Mouse (Mus musculus) midbrain, postnatal 0 days (tissue): ENCODE data around the gene Nid2. TPM values are rescaled to one million over a fixed set of nuclear protein-coding genes. Genes with fewer than 3 reads are reported as not detected.

ENCODE experiments used
- ATAC-seq: fragments of 200-750 bp; cut with Nextera tagmentation; 2 replicates; pipeline ENCODE4 v1.8.0; 2017; ENCODE audit warnings: moderate number of reproducible peaks, mild to moderate bottlenecking, moderate TSS enrichment, moderate library complexity; ENCODE audit not compliant: low FRiP score
- DNase-seq: peaks from one replicate; pipeline ENCODE4 v3.0.0-alpha.2; 2015; ENCODE audit warnings: low spot score
- H3K27ac ChIP-seq: fragments of 300-500 bp; sonication (generic); 2 replicates; pipeline ENCODE4 v1.5.1; 2014; ENCODE audit warnings: low read depth, mild to moderate bottlenecking, low read length, mixed read lengths
- H3K27me3 ChIP-seq: fragments of 300-500 bp; sonication (generic); 2 replicates; pipeline ENCODE4 v1.6.1; 2014; ENCODE audit warnings: low read length, control low read depth, mixed read lengths; ENCODE audit not compliant: insufficient read depth
- H3K36me3 ChIP-seq: fragments of 300-500 bp; sonication (generic); 2 replicates; pipeline ENCODE4 v1.6.1; 2014; ENCODE audit warnings: low read length, control low read depth, mixed read lengths; ENCODE audit not compliant: insufficient read depth
- H3K4me1 ChIP-seq: fragments of 300-500 bp; sonication (generic); 2 replicates; pipeline ENCODE4 v1.6.1; 2014; ENCODE audit warnings: mild to moderate bottlenecking, control low read depth, antibody characterized with exemption, low read length, mixed read lengths; ENCODE audit not compliant: insufficient read depth
- H3K4me2 ChIP-seq: fragments of 300-500 bp; sonication (generic); 2 replicates; pipeline ENCODE4 v1.6.1; 2014; ENCODE audit warnings: low read depth, mild to moderate bottlenecking, low read length, mixed read lengths; ENCODE audit not compliant: poor library complexity, severe bottlenecking
- H3K4me3 ChIP-seq: fragments of 300-500 bp; sonication (generic); 2 replicates; pipeline ENCODE4 v1.5.1; 2014; ENCODE audit warnings: low read depth, mild to moderate bottlenecking, low read length, moderate library complexity
- H3K9ac ChIP-seq: fragments of 300-500 bp; sonication (generic); replicated peaks from 2 replicates; pipeline ENCODE4 v1.6.1; 2014; ENCODE audit warnings: mild to moderate bottlenecking, low read length, moderate library complexity, mixed read lengths; ENCODE audit not compliant: poor library complexity, severe bottlenecking
- H3K9me3 ChIP-seq: fragments of 300-500 bp; sonication (generic); 2 replicates; pipeline ENCODE4 v1.6.1; 2016; ENCODE audit warnings: low read length, control low read depth
- CTCF ChIP-seq: IDR thresholded peaks from 2 replicates; pipeline ENCODE4 v1.5.1; 2016; ENCODE audit warnings: antibody characterized with exemption, mild to moderate bottlenecking
- WGBS: fragments of 180-500 bp; shearing (Covaris S2); extraction: QIAGEN DNeasy Blood & Tissue Kit; methylation state at CpG from one replicate; pipeline ENCODE4 v1.1.7; 2014; 5-methylcytosine and 5-hydroxymethylcytosine counted together
- polyA plus RNA-seq: library from polyadenylated mRNA; unstranded; fragments of >200 nt; fragmentation: Nextera tagmentation; extraction: Ambion mirVana; gene quantifications from 2 replicates; pipeline ENCODE4 v1.2.1, GENCODE M21; 2015
- total RNA-seq: library from RNA; depleted of rRNA; stranded (reverse); fragments of >200 nt; gene quantifications from 2 replicates; pipeline ENCODE4 v1.2.3, GENCODE M21; 2014

Gene Nid2
- total and polyA plus RNA-seq, 2 experiments from 2014 or later: 18.6 to 35.2 TPM

- Histone ChIP-seq H3K4me3 (no peak overlapping the region), H3K4me1 (no peaks in the 10 kb centered on the region), H3K27me3 (no peaks in the 10 kb centered on the region), H3K4me2 (no peak overlapping the region), H3K9ac (no peak overlapping the region), H3K27ac (no peak overlapping the region), H3K36me3 (no peaks in the 10 kb centered on the region), H3K9me3 (no peaks in the 10 kb centered on the region)
- DNase-seq (no peak), ATAC-seq (no peak)
- no peak for TF ChIP-seq CTCF
- 73% methylated on average over 5 of the region's 5 CpGs for WGBS
These were observed 22.8 kb upstream of the Nid2 start for GRCm38 (mm10) chr14:19728278-19728677.

DNA sequence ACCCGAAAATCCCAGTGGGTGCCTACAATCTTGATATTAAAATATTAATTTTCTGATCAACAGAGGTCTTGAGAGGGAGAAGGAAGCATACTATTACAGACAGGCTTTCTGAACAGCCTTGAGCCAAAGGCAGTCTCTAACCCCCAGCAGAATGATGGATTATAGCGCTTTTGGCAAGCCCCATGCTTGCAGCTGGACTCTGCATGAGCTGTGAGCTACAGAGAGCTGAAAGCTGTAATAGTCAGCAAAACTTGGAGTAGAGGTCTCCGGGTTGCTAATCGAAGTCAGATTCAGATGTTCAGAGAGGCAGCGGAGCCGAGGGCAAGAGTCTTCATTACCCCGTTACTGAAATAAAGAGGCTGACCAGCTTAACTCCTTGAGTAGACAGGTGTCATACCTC, 22.3 kb upstream of the Nid2 start:
- H3K27me3 ChIP-seq: no peaks in the 10 kb centered on the region
- H3K9me3 ChIP-seq: no peaks in the 10 kb centered on the region
- WGBS: 77% methylated on average over 7 of the region's 7 CpGs
- no peak overlapping the region for H3K27ac ChIP-seq
- ATAC-seq (no peak), DNase-seq (peak; percentile 65)
- H3K4me2 ChIP-seq: no peak overlapping the region
- no peak overlapping the region for H3K9ac ChIP-seq
- H3K36me3 ChIP-seq: no peaks in the 10 kb centered on the region
- no peak overlapping the region for H3K4me3 ChIP-seq
- H3K4me1 ChIP-seq: no peaks in the 10 kb centered on the region
- TF ChIP-seq CTCF: no peak

DNA sequence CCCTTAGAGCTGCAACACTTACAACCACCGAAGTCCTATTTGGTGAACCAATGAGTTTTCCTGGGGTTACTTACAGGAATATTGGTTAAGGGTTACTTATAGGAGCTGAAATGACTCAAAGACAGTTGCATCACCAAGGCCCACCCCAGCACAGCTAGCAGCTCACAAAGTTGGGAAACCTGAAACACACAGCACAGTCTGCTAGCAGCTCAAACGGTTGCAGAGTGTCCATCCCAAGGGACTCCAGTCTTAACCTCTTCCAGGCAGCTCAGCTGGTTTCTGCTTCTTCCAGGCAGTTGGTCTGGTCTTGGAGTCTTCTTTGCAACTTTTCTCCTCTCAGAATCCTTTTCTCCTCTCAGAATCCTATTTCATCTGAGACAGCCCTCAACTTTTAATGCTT, 19.0 kb upstream of the Nid2 start:
- H3K27ac ChIP-seq: no peak overlapping the region
- H3K4me3 ChIP-seq: no peak overlapping the region
- H3K4me2 ChIP-seq: no peak overlapping the region
- TF ChIP-seq CTCF: no peak
- H3K4me1 ChIP-seq: no peaks in the 10 kb centered on the region
- WGBS: 97% methylated on average over 2 of the region's 2 CpGs
- H3K36me3 ChIP-seq: no peaks in the 10 kb centered on the region
- ATAC-seq (no peak), DNase-seq (no peak)
- no peaks in the 10 kb centered on the region for H3K27me3 ChIP-seq
- H3K9me3 ChIP-seq: no peaks in the 10 kb centered on the region
- H3K9ac ChIP-seq: no peak overlapping the region

DNA sequence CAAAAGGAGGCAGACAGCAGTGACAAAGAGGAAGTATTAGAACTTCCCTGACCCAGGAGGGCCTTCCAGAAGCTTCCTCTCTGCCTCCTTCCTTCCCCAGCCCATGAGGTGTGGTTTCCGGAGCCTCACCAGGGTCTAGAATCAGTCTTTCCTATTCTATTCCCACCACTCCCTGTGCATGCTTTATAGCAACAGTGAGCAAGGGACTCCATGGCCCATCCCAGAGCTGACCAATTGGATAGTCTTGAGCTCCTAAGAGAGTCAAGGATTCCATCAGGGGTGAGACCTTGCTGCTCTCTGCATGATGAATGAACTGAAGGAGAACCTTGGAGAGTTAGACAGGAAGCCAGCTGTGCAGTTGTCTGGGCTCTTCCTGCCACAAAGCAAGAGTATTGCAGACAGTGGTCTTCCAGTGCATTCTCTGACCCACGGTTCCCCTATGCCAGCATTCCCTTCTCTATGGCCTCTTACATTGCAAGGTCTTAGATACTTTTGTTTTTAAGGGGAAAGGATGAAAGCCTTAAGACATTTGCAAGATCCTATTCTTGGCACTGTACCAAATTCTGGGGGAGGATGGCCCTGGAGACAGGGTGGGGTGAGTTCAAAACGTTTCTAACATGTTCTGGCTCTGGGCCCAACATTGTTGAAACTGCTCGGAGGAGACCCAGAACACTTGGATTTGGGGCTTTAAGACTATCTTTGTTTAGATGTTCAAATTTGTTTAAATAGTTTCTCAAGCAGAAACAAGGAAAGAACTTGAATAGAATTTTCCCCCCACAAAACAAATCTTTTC, 17.4 kb upstream of the Nid2 start:
- H3K9me3 ChIP-seq: no peaks in the 10 kb centered on the region
- H3K27me3 ChIP-seq: no peaks in the 10 kb centered on the region
- no peak for ATAC-seq
- no peaks in the 10 kb centered on the region for H3K36me3 ChIP-seq
- H3K4me3 ChIP-seq: no peak overlapping the region
- H3K9ac ChIP-seq: no peak overlapping the region
- no peak overlapping the region for H3K4me2 ChIP-seq
- no peak for TF ChIP-seq CTCF
- WGBS: 52% methylated on average over 4 of the region's 4 CpGs
- no peak overlapping the region for H3K27ac ChIP-seq
- DNase-seq: no peak
- no peaks in the 10 kb centered on the region for H3K4me1 ChIP-seq

- Histone ChIP-seq H3K27me3 (no peaks in the 10 kb centered on the region), H3K9me3 (no peaks in the 10 kb centered on the region), H3K4me3 (no peak overlapping the region), H3K9ac (no peak overlapping the region), H3K4me2 (no peak overlapping the region), H3K4me1 (no peaks in the 10 kb centered on the region), H3K27ac (no peak overlapping the region), H3K36me3 (no peaks in the 10 kb centered on the region)
- no peak for ATAC-seq
- peak; percentile 38 for DNase-seq
- WGBS: 12% methylated on average over 6 of the region's 6 CpGs
- TF ChIP-seq CTCF: no peak
These were observed 15.8 kb upstream of the Nid2 start for GRCm38 (mm10) chr14:19735303-19735702.

DNA sequence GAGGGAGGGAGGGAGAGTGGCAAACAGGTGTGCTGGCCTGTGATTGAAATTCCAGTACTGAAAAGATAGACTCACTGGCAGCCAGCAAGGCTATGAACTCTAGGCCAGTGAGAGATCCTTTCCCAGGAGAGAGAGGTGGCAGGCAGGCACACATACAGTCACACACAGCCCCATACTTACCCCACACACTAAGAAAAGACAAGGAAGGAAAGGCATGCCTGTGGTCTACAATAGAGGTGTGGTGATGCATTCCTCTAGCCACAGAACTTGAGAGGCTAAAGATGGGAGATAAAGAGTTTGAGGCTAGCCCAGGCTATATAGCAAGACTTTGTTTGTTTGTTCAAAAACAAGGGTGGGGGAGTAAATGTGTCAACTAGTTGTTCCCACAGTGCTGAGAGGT, 13.5 kb upstream of the Nid2 start:
- no peaks in the 10 kb centered on the region for H3K4me1 ChIP-seq
- H3K27me3 ChIP-seq: no peaks in the 10 kb centered on the region
- H3K9ac ChIP-seq: no peak overlapping the region
- no peak for DNase-seq
- H3K4me2 ChIP-seq: no peak overlapping the region
- no peak for TF ChIP-seq CTCF
- H3K9me3 ChIP-seq: no peaks in the 10 kb centered on the region
- no peak overlapping the region for H3K27ac ChIP-seq
- no peaks in the 10 kb centered on the region for H3K36me3 ChIP-seq
- no peak overlapping the region for H3K4me3 ChIP-seq
- ATAC-seq: no peak
